In genomic region chr19:8886916-8887584, GRCm38 (mm10) we compare ENCODE assay signal across 13 mouse cellular contexts. TPM values are rescaled to one million over a fixed set of nuclear protein-coding genes. Genes with fewer than 3 reads are reported as not detected.
DNase-seq lines count a peak whose midpoint lies in the region; ATAC-seq lines count a peak whose summit lies in the region.
"Had no signal": no experiment of that assay in that cellular context is flagged by ENCODE, and none has a peak within 500 bp of the region (broad histone marks: within the 10 kb centered on the region; RNA-seq: fewer than 3 reads in every experiment).

No protein-coding gene starts in this region.

- 38% methylated on average over 1 of the region's 1 CpGs for WGBS in heart, embryonic 16.5 days
- 35% methylated on average over 1 of the region's 1 CpGs for WGBS in embryonic facial prominence, embryonic 12.5 days
- WGBS in limb, embryonic 13.5 days = 52% methylated on average over 1 of the region's 1 CpGs

- H3K4me2 ChIP-seq in heart, embryonic 16.5 days (ENCODE audit: low read depth, low read length) = peak overlapping the region; percentile 82; the same call in 1 of the 2 replicates
- H3K4me2 ChIP-seq in embryonic facial prominence, embryonic 12.5 days (replicated peaks) = peak overlapping the region; percentile 81
- H3K4me2 ChIP-seq in limb, embryonic 13.5 days (replicated peaks) = peak overlapping the region; percentile 66

- no peak for ATAC-seq in heart, embryonic 16.5 days (replicated peaks; ENCODE audit: extremely low read depth, insufficient read depth, low FRiP score)
- no peak for ATAC-seq in embryonic facial prominence, embryonic 12.5 days (ENCODE audit: insufficient number of reproducible peaks, insufficient read depth, low FRiP score, low TSS enrichment)
- ATAC-seq in limb, embryonic 13.5 days (ENCODE audit: low FRiP score, low read depth) = no peak
- ATAC-seq: Patski had no signal

- H3K27me3 ChIP-seq in heart, embryonic 16.5 days (ENCODE audit: control insufficient read depth, insufficient read depth, low read length) = no peaks in the 10 kb centered on the region
- H3K27me3 ChIP-seq in embryonic facial prominence, embryonic 12.5 days = no peaks in the 10 kb centered on the region
- H3K27me3 ChIP-seq in limb, embryonic 13.5 days = no peaks in the 10 kb centered on the region
- H3K27me3 ChIP-seq: Patski had no signal

- H3K4me1 ChIP-seq in heart, embryonic 16.5 days (ENCODE audit: control insufficient read depth, insufficient read depth, low read length) = peaks cover 12% of the 10 kb centered on the region
- H3K4me1 ChIP-seq in embryonic facial prominence, embryonic 12.5 days = peaks cover 10% of the 10 kb centered on the region; the same call in 1 of the 2 replicates
- peaks cover 17% of the 10 kb centered on the region for H3K4me1 ChIP-seq in limb, embryonic 13.5 days

- DNase-seq in heart, postnatal 14 days = no peak
- DNase-seq in 416B (ENCODE audit: low read depth) = peak; percentile 36
- no peak for DNase-seq in urinary bladder, postnatal 36 days (ENCODE audit: low spot score in 2 of 2)
- DNase-seq in adrenal gland, adult (ENCODE audit: inconsistent age in 2 of 2, low spot score in 1 of 2) = no peak
- DNase-seq in adrenal gland, postnatal 36 days = no peak
- DNase-seq: cerebellum, adult 11-12 months; thymus, adult 2 months had no signal

- H3K9ac ChIP-seq in heart, embryonic 16.5 days (ENCODE audit: low read length) = no peak overlapping the region
- no peak overlapping the region for H3K9ac ChIP-seq in embryonic facial prominence, embryonic 12.5 days
- peak overlapping the region; percentile 93 for H3K9ac ChIP-seq in limb, embryonic 13.5 days

- no peak overlapping the region for H3K27ac ChIP-seq in heart, embryonic 16.5 days (ENCODE audit: low read length)
- peak overlapping the region; percentile 85; the same call in 1 of the 2 replicates for H3K27ac ChIP-seq in embryonic facial prominence, embryonic 12.5 days
- peak overlapping the region; percentile 88; the same call in 1 of the 2 replicates for H3K27ac ChIP-seq in limb, embryonic 13.5 days

- intact Hi-C loops in heart, postnatal 14 days (cut with DNase I) = loop anchor here (5.0 kb wide), 2 partner anchors 45 to 55 kb away; partner anchors contain the start of gene Mta2

- H3K9me3 ChIP-seq in heart, embryonic 16.5 days (replicated peaks; ENCODE audit: control insufficient read depth, low read length) = no peaks in the 10 kb centered on the region
- H3K9me3 ChIP-seq in embryonic facial prominence, embryonic 12.5 days = no peaks in the 10 kb centered on the region
- no peaks in the 10 kb centered on the region for H3K9me3 ChIP-seq in limb, embryonic 13.5 days

- peaks cover 5% of the 10 kb centered on the region; the same call in 1 of the 2 replicates for H3K36me3 ChIP-seq in heart, embryonic 16.5 days (ENCODE audit: control insufficient read depth, insufficient read depth)
- peaks cover 14% of the 10 kb centered on the region for H3K36me3 ChIP-seq in embryonic facial prominence, embryonic 12.5 days
- H3K36me3 ChIP-seq in limb, embryonic 13.5 days = peaks cover 14% of the 10 kb centered on the region

- no peak overlapping the region for H3K4me3 ChIP-seq in heart, embryonic 16.5 days (ENCODE audit: low read length)
- peak overlapping the region; percentile 69; the same call in 1 of the 2 replicates for H3K4me3 ChIP-seq in embryonic facial prominence, embryonic 12.5 days
- peak overlapping the region; percentile 70 for H3K4me3 ChIP-seq in limb, embryonic 13.5 days

RNA-seq across cellular contexts. Expression of gene 1810009A15Rik, which starts 1.6 kb away (rescaled TPM):
- 39.7 and 54.5 TPM in 2 replicates for polyA plus RNA-seq in heart, embryonic 16.5 days (2015; fragmentation: Nextera tagmentation; extraction: Ambion mirVana)
- 10 to 100 TPM; 16.0 to 16.4 TPM for total RNA-seq in heart, postnatal 14 days (2021)
- 98.0 and 107 TPM in 2 replicates for polyA plus RNA-seq in embryonic facial prominence, embryonic 12.5 days (2016; fragmentation: Nextera tagmentation; extraction: Ambion mirVana)
- 94.0 and 96.6 TPM in 2 replicates for polyA plus RNA-seq in limb, embryonic 13.5 days (2015; fragmentation: Nextera tagmentation; extraction: Ambion mirVana)
- 10 to 100 TPM; 49.6 to 50.3 TPM for total RNA-seq in adrenal gland, postnatal 36 days (2021)

RNA-seq across cellular contexts. Expression of gene Gm49416, which starts 1.7 kb away (rescaled TPM):
- polyA plus RNA-seq in heart, embryonic 16.5 days (2015; fragmentation: Nextera tagmentation; extraction: Ambion mirVana) = not detected in 2 replicates
- total RNA-seq in heart, postnatal 14 days (2021) = 1 to 10 TPM in 1 of 2 experiments, not detected in 1; 1.2 TPM
- not detected in 2 replicates for polyA plus RNA-seq in embryonic facial prominence, embryonic 12.5 days (2016; fragmentation: Nextera tagmentation; extraction: Ambion mirVana)
- polyA plus RNA-seq in limb, embryonic 13.5 days (2015; fragmentation: Nextera tagmentation; extraction: Ambion mirVana) = not detected in 2 replicates
- 1 to 10 TPM; 1.0 to 4.2 TPM for total RNA-seq in adrenal gland, postnatal 36 days (2021)
- polyA plus RNA-seq: thymus, adult 2 months had no signal

RNA-seq across cellular contexts. Expression of gene Gm49403, which starts 3.3 kb away (rescaled TPM):
- not detected in 2 replicates for polyA plus RNA-seq in heart, embryonic 16.5 days (2015; fragmentation: Nextera tagmentation; extraction: Ambion mirVana)
- not detected for total RNA-seq in heart, postnatal 14 days (2021)
- not detected in 2 replicates for polyA plus RNA-seq in embryonic facial prominence, embryonic 12.5 days (2016; fragmentation: Nextera tagmentation; extraction: Ambion mirVana)
- not detected in 2 replicates for polyA plus RNA-seq in limb, embryonic 13.5 days (2015; fragmentation: Nextera tagmentation; extraction: Ambion mirVana)
- total RNA-seq in adrenal gland, postnatal 36 days (2021) = not detected
- total RNA-seq: gastrocnemius, adult 8-10 months; layer of hippocampus, postnatal 14 days had no signal
- polyA plus RNA-seq: Patski; thymus, adult 2 months had no signal

RNA-seq across cellular contexts. Expression of gene Lbhd1, which starts 3.5 kb away (rescaled TPM):
- polyA plus RNA-seq in heart, embryonic 16.5 days (2015; fragmentation: Nextera tagmentation; extraction: Ambion mirVana) = 25.2 and 42.5 TPM in 2 replicates
- 1 to 10 TPM; 3.9 to 6.1 TPM for total RNA-seq in heart, postnatal 14 days (2021)
- 82.3 and 88.4 TPM in 2 replicates for polyA plus RNA-seq in embryonic facial prominence, embryonic 12.5 days (2016; fragmentation: Nextera tagmentation; extraction: Ambion mirVana)
- 93.0 and 93.2 TPM in 2 replicates for polyA plus RNA-seq in limb, embryonic 13.5 days (2015; fragmentation: Nextera tagmentation; extraction: Ambion mirVana)
- 10 to 100 TPM in 1 of 2 experiments, 1 to 10 TPM in 1; 5.3 to 17.6 TPM for total RNA-seq in adrenal gland, postnatal 36 days (2021)

RNA-seq across cellular contexts. Expression of gene Ints5, which starts 5.8 kb away (rescaled TPM):
- 24.8 and 27.6 TPM in 2 replicates for polyA plus RNA-seq in heart, embryonic 16.5 days (2015; fragmentation: Nextera tagmentation; extraction: Ambion mirVana)
- 10 to 100 TPM; 12.3 to 12.9 TPM for total RNA-seq in heart, postnatal 14 days (2021)
- 50.4 and 51.5 TPM in 2 replicates for polyA plus RNA-seq in embryonic facial prominence, embryonic 12.5 days (2016; fragmentation: Nextera tagmentation; extraction: Ambion mirVana)
- polyA plus RNA-seq in limb, embryonic 13.5 days (2015; fragmentation: Nextera tagmentation; extraction: Ambion mirVana) = 39.6 and 43.3 TPM in 2 replicates
- total RNA-seq in adrenal gland, postnatal 36 days (2021) = 10 to 100 TPM; 23.7 to 25.8 TPM
